Mouse (Mus musculus) right cerebral cortex, adult 18-20 months (tissue): Measurements from ENCODE around the gene Lamb3.
A peak's percentile ranks its signal among the peaks of the same experiment; 100 is the strongest.

ENCODE experiments used
- DNase-seq: peaks from one replicate; pipeline ENCODE4 v3.0.0; 2022; ENCODE audit warnings: mixed read lengths

Lamb3 gene

DNA sequence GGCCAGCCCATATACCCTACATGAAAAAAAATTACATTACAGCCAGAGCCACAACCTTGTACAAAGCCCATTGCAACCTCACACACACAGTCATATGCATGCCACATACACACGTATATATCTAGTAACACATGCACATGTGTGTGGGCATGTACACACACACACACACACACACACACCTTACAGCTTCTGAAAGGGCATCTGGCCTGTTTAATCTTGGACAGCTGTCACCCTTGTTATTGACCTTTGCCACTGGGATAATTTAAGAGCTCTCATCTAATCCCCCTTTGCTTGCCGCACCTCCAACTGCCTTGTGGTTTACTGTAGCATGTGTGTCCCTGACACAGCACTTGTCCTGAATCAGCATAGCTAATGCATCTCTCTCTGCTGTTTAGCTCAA lies 3.7 kb upstream of the Lamb3 start:
- DNase-seq, result no peak

DNA sequence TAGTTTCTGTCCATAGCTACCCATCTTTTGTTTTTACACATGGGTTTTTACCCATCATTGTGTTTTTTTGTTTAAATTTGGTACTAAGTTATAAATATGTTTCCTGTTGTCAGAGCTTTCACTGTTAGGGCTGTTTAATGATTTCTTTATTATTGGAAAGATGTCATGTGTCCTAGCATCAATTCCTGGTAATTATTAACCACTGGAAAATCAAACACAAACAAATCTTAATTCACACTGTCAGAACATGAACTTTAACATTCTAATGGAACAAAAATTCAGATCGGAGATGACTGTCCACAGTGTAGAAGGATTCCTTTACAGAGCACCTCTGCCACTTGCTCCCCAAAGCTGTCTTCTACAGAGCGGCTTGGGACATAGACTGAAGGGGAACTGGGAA lies 2.1 kb upstream of the Lamb3 start:
- no peak for DNase-seq

DNA sequence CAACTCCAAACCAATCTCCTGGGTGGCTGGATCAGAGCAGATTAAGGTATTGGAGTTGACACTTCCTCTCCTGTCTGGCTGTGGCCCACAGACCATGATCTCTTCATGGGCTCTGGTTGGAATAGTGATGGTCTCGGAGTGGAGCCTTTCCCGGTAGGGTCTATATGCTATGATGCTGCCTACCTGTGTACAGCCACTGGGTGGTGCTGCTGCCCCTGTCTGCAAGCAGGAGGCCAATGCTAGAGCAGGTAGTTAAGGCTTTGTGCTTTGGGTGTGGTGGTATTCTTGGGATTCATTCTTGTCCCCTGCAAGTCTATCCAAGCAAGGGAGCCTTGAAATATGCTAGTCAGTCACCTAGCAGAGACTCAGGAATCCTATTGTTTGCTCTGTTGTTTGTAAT lies 679 bp downstream of the Lamb3 start:
- peak; percentile 59 for DNase-seq

DNA sequence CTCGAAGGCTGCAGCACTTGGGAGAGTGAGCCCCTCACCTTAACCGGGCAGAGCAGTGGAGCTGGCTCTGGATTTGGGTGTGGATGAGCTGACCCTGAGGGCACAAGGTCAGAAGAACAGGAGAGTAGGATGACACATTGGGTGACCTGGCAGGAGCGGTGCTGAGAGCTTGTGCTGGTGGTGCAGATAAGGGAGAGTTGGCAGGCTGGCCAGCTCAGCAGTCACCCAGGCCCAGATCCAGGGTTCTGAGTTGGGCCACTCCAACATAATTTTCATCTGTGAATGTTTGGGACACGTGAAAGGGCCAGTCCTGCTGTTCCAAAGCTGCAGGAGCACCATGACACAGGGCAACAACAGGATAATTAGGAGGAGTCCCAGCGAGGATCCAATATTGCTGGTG lies 3.9 kb downstream of the Lamb3 start:
- no peak for DNase-seq

DNA sequence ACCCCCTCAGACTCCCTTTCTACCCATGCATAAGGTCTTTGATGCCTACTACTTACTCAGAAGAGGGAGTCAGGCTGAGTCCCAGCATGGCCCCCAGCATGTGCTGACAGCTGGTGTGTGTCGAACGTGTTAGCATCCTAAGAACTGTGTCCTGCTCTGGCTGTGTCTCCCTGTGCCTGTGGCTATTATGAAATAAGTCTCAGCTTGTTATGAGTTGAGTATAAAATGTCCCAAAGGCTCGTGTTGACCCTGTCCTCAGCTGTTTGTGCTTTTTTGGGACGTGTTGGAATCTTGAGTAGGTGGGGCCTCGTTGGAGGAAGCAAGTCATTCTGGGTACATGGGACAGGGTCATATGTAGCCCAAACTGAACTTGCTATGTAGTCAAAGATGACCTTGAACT lies 6.6 kb downstream of the Lamb3 start:
- no peak for DNase-seq

DNA sequence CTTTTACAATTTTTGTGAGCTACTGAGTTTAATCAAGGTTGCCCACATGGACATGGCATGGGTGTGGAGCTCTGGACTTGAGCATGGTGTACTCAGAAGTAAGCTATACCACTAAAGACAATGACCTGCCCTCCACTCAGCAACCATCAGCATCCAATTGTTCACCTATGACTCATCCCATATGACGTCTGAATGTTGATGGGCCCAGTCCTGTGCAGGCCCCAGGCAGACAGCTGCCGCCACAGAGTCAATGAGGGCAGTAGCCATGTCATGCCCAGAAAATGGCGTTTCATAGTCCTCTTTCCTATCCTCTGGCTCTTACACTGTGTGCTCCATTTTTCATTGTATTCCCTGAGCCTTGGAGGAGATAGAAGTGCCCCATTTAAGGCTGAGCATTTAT lies 8.5 kb downstream of the Lamb3 start:
- no peak for DNase-seq

DNA sequence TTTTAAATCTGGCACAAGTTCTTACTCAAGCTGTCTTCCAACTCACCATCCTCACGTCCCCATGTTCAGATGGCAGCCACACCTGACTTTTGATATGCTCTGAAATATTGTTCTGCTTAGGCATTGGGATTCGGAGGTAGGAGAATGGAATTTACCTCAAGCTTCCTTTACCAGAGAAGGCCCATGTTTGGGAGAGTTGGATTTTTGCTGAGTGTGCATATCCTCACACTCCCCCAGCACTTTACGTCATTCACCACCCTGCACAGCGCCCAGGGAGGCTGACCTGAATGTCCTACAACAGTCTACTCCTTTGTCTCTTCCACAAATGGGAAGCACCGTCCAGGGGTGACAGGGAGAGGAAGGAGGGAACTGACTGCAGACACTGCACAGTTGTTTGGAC lies 12.9 kb downstream of the Lamb3 start:
- no peak for DNase-seq

DNA sequence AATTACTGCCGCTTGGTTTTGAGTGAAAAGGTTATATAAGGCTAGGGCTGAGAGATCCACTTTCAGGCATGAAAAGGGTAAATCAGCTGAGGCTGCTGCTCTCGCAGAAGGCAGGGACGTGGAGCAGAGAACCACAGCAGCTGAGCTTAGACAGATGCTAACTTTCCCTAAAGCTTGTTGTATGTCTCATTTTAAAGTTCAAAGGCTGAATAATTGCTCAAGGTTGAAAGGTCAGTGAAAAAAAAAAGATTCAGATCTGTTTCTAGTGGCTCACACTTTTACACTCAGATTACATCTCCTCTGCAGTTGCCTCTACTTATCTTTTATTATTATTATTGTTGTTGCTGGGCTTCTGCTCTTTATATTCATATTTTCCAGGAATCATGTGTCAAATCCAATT lies 18.0 kb downstream of the Lamb3 start:
- no peak for DNase-seq

DNA sequence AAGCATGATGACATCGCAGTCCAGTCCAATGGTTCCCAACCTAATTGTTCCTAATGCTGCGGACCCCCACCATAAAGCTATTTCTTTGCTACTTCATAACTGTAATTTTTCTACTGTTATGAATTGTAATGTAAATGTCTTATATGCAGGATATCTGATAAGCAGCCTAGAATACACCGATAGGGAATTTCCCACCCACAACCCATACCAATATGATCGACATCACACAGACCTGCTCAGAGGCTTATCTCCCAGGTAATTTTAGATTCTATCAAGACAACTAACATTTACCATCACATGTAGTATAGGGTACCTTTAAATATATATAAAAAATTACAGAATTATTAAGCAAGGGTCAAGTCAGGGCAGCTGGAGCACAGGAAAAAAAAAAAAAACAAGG lies 18.6 kb downstream of the Lamb3 start:
- DNase-seq, result no peak

DNA sequence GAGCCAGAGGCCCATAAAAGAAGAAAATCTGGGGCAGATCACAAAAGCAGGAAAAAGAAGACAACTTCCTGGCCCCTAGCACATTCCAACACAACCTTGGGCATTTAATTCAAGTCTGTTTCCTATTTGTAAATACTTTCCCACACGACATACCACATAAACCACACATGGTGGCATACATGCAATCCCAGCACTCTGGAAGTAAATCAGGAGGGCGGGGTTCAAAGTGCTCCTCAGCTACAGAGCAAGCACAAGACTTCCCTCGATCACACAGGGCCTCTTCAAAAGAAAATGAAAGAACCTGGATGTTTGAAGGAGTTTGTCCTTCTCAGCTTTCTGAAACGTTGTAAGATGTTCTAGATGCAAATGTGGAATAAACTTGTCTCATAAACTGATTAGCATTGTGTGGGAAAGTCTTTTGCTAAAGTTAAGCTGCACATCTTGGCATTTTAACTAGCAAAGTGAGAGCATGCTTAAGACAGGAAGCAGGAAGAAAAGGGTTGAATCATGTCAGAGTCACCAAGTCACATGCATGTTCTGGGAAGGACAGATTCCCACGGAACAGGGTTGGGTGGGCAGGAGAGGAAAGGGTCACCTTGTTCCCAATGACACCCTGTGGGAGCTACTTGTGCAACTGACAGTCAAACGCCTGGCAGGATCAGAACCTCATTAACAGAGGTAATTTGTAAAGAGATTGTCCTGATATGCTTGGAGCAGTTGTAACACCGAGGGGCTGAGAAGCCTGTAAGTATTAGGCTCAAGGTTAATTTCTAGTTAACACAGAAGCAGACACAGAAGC lies 19.4 kb downstream of the Lamb3 start:
- DNase-seq, result peak; percentile 11

DNA sequence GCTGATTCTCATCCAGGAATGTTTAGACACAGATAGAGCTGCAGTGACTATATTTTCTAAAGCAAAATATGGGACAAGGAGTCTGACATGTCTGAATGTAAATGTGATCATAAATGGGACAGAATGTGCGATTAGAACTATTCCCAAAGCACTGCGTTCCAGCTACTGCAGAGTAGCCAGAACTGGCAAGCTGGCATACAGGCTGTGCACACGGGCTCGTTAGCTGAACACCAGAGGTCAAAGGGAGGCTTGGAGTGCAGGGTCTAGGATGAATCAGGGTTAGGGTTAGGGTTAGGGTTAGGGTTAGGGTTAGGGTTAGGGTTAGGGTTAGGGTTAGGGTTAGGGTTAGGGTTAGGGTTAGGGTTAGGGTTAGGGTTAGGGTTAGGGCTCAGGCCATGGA lies 20.0 kb downstream of the Lamb3 start:
- DNase-seq, result no peak

DNA sequence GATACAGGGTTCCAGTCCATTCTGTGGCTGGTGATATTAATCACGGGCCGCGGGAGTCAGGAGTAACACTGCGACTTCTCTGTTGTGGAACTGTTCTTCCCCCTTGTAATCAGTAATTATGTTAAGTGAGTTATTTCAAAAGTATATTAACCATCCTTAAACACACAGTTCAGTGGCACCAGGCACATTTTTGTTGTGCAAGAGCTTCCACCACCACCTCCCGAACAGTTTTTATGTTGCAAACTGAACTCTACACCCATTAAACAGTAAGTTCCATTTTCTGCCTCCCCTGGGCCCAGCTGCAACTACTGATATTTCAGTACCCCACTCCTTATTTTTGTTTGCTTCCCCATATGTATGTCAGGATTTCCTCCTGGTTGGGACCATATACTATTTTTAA lies 22.1 kb downstream of the Lamb3 start:
- DNase-seq, result no peak

DNA sequence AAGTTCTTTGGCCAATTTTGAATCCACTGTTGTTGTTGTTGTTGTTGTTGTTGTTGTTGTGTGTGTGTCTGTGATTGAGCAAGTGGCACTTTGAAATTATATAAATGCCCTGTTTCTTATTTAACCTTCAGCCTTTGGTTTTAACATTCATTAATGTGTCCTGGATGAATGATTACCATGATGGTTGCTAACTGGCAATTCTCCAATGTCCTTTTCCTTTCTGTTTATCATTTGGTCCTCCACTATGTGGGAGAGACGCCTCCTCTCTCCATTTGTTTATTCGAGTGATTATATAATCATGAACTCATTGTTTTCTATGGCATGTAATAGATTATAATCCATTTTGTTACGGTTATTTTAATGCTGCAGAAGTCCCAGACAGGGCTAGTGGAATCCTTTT lies 23.0 kb downstream of the Lamb3 start:
- DNase-seq, result no peak

DNA sequence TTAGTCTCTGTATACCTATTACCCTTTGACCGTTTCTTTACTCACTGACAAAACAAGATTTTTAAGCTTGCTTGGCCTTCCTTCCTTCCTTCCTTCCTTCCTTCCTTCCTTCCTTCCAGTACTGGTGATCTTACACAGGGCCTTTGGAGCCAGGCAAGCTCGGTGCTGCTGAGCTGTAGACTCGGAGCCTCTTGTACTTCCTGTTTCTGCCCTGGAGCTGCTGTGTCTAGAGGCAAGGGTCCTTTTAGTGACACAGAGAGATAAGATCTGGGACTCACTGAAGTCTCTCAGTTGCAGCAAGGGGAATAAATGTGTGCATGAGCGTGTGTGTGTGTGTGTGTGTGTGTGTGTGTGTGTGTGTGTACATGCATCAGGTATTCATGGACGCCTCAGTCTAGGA lies 23.4 kb downstream of the Lamb3 start:
- DNase-seq, result no peak

DNA sequence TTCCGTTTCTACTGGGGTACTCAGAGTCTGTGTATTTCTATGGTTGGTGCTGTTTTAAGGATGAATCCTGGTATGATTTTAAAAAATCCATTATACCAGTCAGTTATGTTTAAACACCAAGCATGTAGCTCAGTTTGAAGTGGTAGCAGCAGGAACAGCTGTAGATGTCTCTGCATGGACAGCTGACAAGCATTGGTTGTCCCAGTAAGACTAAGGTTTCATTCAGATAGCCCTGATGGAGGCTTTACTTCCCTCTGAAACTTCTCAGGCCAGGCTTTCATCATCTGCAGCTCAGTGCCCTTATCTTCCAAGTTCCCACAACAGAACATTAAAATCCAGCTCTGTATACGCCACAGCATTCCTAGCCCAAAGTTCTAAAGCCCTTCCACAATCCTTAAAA lies 25.2 kb downstream of the Lamb3 start:
- DNase-seq, result no peak

DNA sequence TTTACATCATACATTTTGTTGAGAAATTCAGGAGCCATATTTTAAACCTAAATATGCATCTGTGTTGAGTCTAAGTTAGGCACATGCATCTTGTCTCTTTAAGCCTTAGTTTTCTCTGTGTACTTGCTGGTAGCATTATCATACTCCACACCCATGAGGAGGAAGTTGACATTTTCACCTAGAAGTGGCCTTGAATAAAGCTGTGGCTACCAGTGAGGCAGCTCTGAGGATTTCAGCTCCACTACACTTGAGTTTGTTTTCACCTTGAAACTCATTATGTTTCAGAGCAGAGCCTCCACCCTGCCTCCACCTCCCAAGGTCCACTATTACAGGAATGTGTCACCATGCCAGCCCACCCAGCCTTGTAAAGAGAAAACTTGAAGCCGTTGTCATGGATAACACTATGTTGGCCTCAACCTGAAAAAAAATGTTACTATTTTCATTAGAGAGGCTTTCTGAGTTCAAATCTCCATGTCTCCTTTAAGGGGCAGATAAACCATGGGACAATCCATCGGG lies 26.7 kb downstream of the Lamb3 start:
- no peak for DNase-seq

DNA sequence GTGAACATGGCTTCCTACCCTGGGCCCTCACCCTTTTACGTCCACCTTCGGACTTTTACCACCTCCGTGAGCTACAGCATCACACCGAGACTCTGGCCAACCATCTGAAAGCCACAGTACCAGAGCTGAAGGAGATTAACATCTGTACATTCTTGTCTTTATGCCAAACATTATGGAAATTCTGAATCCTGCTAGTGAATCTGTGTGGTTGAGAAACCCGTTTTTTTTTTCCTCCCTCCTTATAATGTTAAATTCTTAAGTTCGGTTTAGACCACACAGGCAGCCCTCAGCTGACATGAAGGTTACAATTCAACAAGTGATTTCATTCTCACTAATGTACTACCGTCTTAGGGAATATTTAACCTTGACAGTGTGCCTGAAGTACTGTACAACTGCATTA lies 27.4 kb downstream of the Lamb3 start:
- no peak for DNase-seq

DNA sequence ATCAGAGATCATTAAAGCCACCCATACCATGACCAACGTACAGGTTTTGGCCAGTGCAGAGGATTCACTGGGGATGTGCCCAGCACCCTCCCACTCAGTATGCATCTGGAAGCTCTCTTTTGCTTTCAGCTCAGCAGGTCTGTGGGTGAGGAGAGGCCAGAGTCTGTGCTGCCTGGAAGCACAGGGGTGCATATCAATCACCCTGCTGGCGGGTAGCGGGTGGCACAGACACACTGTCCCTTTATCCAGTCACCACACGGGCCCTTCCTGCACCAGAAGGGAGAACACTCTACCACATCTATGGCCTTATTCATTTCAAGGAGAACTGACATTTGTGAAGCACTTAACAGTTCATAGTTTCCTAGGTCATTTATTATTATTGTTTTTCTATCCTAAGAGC lies 30.9 kb downstream of the Lamb3 start:
- DNase-seq, result peak; percentile 13

DNA sequence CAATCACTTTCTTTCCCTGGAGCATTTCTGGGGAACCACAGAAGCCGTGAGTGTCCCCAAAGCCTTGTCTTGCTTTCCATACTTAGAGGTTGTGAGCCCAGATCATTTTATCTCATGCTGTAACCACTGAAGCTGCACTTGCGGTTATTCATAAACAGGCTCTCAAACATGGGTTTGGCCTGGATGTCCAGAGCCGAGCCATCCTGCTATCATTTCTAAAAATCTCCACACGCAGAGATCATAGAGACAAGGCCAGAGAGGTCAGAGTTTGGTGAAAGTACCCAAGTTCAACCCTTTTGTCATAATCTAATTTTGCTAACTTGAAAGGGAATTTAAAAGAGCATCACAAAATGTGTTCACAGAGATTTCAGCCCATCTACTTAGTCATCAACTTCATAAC lies 33.9 kb downstream of the Lamb3 start:
- no peak for DNase-seq

DNA sequence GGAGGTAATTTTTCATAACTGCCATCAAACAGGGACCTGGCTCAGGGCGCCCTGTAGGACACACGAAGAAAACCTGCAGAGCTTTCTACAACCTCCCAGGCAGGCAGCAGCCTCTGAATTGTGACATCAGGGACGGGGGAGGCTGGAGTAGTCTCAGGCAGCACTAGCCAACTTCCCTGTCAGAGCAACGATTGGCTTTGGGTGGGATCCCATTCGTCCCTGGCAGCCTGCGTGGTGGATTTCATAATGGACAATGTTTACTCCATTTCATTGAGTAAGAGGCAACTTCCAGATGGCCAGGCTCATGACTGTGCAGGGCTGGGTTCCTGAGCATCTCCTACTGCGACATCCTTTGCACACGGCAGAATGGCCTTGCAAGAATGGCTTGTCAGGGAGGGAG lies 34.7 kb downstream of the Lamb3 start:
- peak; percentile 92 for DNase-seq

DNA sequence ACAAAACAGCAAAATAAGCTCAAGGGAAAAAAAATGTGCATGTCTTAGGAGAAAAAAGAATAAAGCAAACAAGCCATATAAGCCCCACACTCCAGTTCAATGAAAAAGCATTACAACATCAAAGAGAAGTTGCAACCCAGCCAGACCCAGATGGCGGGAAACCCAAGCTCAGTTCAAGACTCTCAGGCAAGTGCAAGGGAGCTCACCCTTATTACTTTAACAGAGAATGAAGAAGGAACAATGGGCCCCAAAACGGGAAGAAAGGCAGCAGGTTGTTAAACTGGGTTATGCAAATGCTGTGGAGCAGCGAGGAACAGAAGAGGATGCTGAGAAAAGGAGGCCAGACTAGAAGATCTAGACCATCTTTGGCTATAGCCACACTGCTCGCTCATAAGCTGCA lies 35.4 kb downstream of the Lamb3 start:
- no peak for DNase-seq

DNA sequence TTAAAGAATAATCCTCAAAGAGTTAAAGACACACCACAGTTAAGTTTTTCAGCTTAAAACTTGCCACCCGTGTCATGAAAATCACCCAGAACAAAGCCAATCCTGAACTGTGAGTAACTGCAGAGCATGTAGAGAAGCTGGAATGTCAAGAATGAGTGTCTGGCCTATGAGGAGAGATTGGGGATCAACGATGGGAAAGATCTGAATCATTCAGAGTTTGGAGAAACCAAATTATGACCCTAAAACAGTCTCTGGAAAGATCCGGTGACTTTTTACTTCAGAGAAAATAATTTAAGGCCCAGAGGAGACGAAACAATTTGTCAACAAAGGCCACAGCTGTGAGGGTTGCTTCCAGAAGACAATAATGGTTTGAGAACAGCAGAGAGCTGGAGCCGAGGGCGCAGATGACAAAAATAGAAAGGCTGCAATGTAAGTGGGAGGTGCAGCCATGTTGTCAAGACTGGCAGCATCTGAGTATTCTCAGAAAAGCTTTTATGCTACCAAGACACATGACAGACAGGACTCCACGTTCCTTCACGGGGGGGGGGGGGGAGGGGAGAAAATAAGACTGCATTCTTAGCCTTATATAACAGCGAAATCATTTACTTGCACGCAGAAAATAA lies 36.2 kb downstream of the Lamb3 start:
- peak; percentile 34 for DNase-seq

DNA sequence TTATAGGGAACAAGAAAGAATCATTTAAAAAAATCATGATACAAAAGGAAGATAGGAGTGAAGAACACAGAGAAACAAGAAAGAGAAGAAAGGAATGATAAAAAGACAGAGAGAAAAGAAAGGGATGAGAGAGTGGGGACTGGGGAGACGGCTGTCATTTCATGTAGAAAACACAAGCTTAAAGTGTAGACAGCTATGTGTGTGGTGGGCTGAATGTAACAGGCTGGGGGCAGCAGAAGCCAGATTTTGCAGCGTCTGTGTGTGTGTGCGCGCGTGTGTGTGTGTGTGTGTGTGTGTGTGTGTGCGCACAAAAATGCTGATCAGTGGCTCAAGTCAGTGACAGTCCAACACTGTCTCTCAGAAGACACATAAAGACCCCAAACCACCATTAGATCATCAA lies 36.7 kb downstream of the Lamb3 start:
- no peak for DNase-seq

DNA sequence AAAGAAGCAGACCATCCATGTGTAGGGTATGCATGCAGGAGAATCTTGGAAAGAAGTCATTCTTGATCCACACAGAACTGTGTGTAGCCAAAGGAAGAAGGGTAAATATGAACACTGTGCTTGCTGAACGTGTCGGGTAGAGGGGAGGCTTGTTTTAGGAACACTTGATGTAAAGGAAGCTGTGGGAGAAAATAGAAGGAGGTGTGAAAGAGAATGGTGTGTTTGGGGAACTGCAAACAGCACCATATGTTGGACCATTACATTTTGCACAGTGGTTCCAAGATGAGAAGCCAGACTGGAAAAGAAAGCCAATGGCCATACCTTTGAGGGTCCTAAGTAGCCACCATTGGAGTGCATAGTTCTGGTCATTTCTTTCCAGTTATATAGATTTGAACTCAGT lies 42.5 kb downstream of the Lamb3 start:
- DNase-seq, result peak; percentile 51

DNA sequence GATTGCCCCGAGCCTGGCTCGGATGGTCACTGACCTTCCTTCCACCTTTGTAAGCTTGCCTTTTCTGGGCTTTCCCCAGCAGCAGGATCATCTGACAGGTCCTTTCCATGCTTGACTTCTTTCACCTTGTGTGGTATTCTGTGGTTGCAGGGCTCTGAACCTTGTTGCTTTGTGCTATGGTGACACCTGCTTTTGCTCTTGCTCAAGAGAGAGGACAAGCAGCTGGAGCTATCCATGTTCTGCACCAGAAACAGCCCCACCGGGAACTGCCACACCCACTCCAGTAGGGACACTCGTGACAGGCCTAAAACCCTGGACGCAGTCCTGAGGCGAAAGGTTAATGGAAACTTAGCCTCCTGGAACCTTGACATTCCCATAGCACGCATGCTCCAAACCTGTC lies 43.9 kb downstream of the Lamb3 start:
- no peak for DNase-seq
